Mouse (Mus musculus) limb, embryonic 13.5 days (tissue): ENCODE measurements around the gene Pde3b. TPM values are rescaled to one million over a fixed set of nuclear protein-coding genes. Genes with fewer than 3 reads are reported as not detected.

Source experiments
- ATAC-seq: fragments of 200-750 bp; cut with Nextera tagmentation; 2 replicates; pipeline ENCODE4 v1.8.0; 2017; ENCODE audit warnings: low read depth, moderate number of reproducible peaks, moderate TSS enrichment; ENCODE audit not compliant: low FRiP score
- H3K27ac ChIP-seq: fragments of 300-500 bp; sonication (generic); 2 replicates; pipeline ENCODE4 v1.5.1; 2015; ENCODE audit warnings: inconsistent platforms, mild to moderate bottlenecking, moderate library complexity
- H3K27me3 ChIP-seq: fragments of 300-500 bp; sonication (generic); 2 replicates; pipeline ENCODE4 v1.6.1; 2015; ENCODE audit warnings: mild to moderate bottlenecking, inconsistent platforms
- H3K36me3 ChIP-seq: fragments of 300-500 bp; sonication (generic); 2 replicates; pipeline ENCODE4 v1.6.1; 2015; ENCODE audit warnings: inconsistent platforms, mild to moderate bottlenecking, moderate library complexity
- H3K4me1 ChIP-seq: fragments of 300-500 bp; sonication (generic); 2 replicates; pipeline ENCODE4 v1.6.1; 2015; ENCODE audit warnings: inconsistent platforms
- H3K4me2 ChIP-seq: fragments of 300-500 bp; sonication (generic); replicated peaks from 2 replicates; pipeline ENCODE4 v1.6.1; 2015; ENCODE audit warnings: inconsistent platforms, mild to moderate bottlenecking, moderate library complexity
- H3K4me3 ChIP-seq: fragments of 300-500 bp; sonication (generic); 2 replicates; pipeline ENCODE4 v1.5.1; 2015; ENCODE audit warnings: moderate library complexity, mild to moderate bottlenecking, inconsistent platforms
- H3K9ac ChIP-seq: fragments of 300-500 bp; sonication (generic); 2 replicates; pipeline ENCODE4 v1.6.1; 2015; ENCODE audit warnings: mild to moderate bottlenecking, inconsistent platforms
- H3K9me3 ChIP-seq: fragments of 300-500 bp; sonication (generic); 2 replicates; pipeline ENCODE4 v1.6.1; 2016; ENCODE audit warnings: inconsistent platforms
- WGBS: fragments of 180-500 bp; shearing (Covaris S2); methylation state at CpG from one replicate; pipeline ENCODE4 v1.1.7; 2015; 5-methylcytosine and 5-hydroxymethylcytosine counted together
- polyA plus RNA-seq: library from polyadenylated mRNA; unstranded; fragments of >200 nt; fragmentation: Nextera tagmentation; extraction: Ambion mirVana; gene quantifications from 2 replicates; pipeline ENCODE4 v1.2.1, GENCODE M21; 2015

Pde3b gene
- polyA plus RNA-seq, 1 experiment from 2014 or later = 5.3 TPM

GRCm38 (mm10) chr7:114580426-114580825, 165.3 kb downstream of the Pde3b start:
- Histone ChIP-seq H3K36me3 (no peaks in the 10 kb centered on the region), H3K27ac (no peak overlapping the region), H3K4me1 (no peaks in the 10 kb centered on the region), H3K27me3 (no peaks in the 10 kb centered on the region), H3K4me3 (no peak overlapping the region), H3K9ac (no peak overlapping the region), H3K4me2 (no peak overlapping the region), H3K9me3 (no peaks in the 10 kb centered on the region)
- 10% methylated on average over 4 of the region's 4 CpGs for WGBS
- no peak for ATAC-seq

- WGBS = 83% methylated on average over 5 of the region's 5 CpGs
- H3K27me3 ChIP-seq = no peaks in the 10 kb centered on the region
- ATAC-seq = no peak
- H3K4me1 ChIP-seq = no peaks in the 10 kb centered on the region
- no peaks in the 10 kb centered on the region for H3K9me3 ChIP-seq
- no peak overlapping the region for H3K4me3 ChIP-seq
- H3K27ac ChIP-seq = no peak overlapping the region
- H3K36me3 ChIP-seq = no peaks in the 10 kb centered on the region
- no peak overlapping the region for H3K4me2 ChIP-seq
- no peak overlapping the region for H3K9ac ChIP-seq
These were observed 166.1 kb downstream of the Pde3b start for GRCm38 (mm10) chr7:114581200-114581599.

GRCm38 (mm10) chr7:114582441-114582840, 167.4 kb downstream of the Pde3b start:
- no peak overlapping the region for H3K4me2 ChIP-seq
- WGBS = 63% methylated on average over 2 of the region's 2 CpGs

More at GRCm38 (mm10) chr7:114582441-114582840, 167.4 kb downstream of the Pde3b start:
- Histone ChIP-seq H3K9me3 (no peaks in the 10 kb centered on the region), H3K9ac (no peak overlapping the region), H3K27ac (no peak overlapping the region), H3K4me3 (no peak overlapping the region), H3K4me1 (no peaks in the 10 kb centered on the region), H3K36me3 (no peaks in the 10 kb centered on the region), H3K27me3 (no peaks in the 10 kb centered on the region)
- no peak for ATAC-seq

Other genes starting within 250 kb of the Pde3b start
- 136 and 143 TPM in 2 replicates for gene Copb1, start 160.6 kb upstream of the Pde3b start, polyA plus RNA-seq
- 408 and 411 TPM in 2 replicates for gene Psma1, start 139.2 kb upstream of the Pde3b start, polyA plus RNA-seq
- gene Cyp2r1, start 147.7 kb downstream of the Pde3b start, polyA plus RNA-seq = 2.0 and 2.4 TPM in 2 replicates
- 4.4 and 4.8 TPM in 2 replicates for gene Calca, start 221.1 kb downstream of the Pde3b start, polyA plus RNA-seq